Mouse (Mus musculus) forebrain, embryonic 14.5 days (tissue): ENCODE measurements around the gene Slc18a2. TPM values are rescaled to one million over a fixed set of nuclear protein-coding genes. Genes with fewer than 3 reads are reported as not detected.

ENCODE experiments used
- ATAC-seq: fragments of 200-750 bp; cut with Nextera tagmentation; 2 replicates; pipeline ENCODE4 v1.8.0; 2017; ENCODE audit warnings: mild to moderate bottlenecking, moderate library complexity
- DNase-seq: peaks from one replicate; pipeline ENCODE4 v3.0.0-alpha.2; 2015; ENCODE audit warnings: low spot score
- H3K27ac ChIP-seq: fragments of 300-500 bp; sonication (generic); 2 replicates; pipeline ENCODE4 v1.5.1; 2014; ENCODE audit warnings: low read depth, mild to moderate bottlenecking, control low read depth, low read length, moderate library complexity
- H3K27me3 ChIP-seq: fragments of 300-500 bp; sonication (generic); replicated peaks from 2 replicates; pipeline ENCODE4 v1.6.1; 2014; ENCODE audit warnings: low read length, control low read depth, mixed read lengths; ENCODE audit not compliant: control insufficient read depth, insufficient read depth
- H3K36me3 ChIP-seq: fragments of 300-500 bp; sonication (generic); 2 replicates; pipeline ENCODE4 v1.6.1; 2014; ENCODE audit warnings: low read length, control low read depth; ENCODE audit not compliant: control insufficient read depth, insufficient read depth
- H3K4me1 ChIP-seq: fragments of 300-500 bp; sonication (generic); 2 replicates; pipeline ENCODE4 v1.6.1; 2014; ENCODE audit warnings: antibody characterized with exemption, low read length, control low read depth; ENCODE audit not compliant: control insufficient read depth, insufficient read depth
- H3K4me2 ChIP-seq: fragments of 300-500 bp; sonication (generic); 2 replicates; pipeline ENCODE4 v1.6.1; 2014; ENCODE audit warnings: mild to moderate bottlenecking, control low read depth, low read length
- H3K4me3 ChIP-seq: fragments of 300-500 bp; sonication (generic); 2 replicates; pipeline ENCODE4 v1.5.1; 2014; ENCODE audit warnings: low read depth, low read length, control low read depth
- H3K9ac ChIP-seq: fragments of 300-500 bp; sonication (generic); 2 replicates; pipeline ENCODE4 v1.6.1; 2014; ENCODE audit warnings: mild to moderate bottlenecking, low read length, control low read depth, moderate library complexity
- H3K9me3 ChIP-seq: fragments of 300-500 bp; sonication (generic); replicated peaks from 2 replicates; pipeline ENCODE4 v1.6.1; 2016; ENCODE audit warnings: low read length, control low read depth, mixed read lengths; ENCODE audit not compliant: control insufficient read depth
- WGBS: fragments of 180-500 bp; shearing (Covaris S2); extraction: QIAGEN DNeasy Blood & Tissue Kit; methylation state at CpG from one replicate; pipeline ENCODE4 v1.1.7; 2014; 5-methylcytosine and 5-hydroxymethylcytosine counted together
- polyA plus RNA-seq: library from polyadenylated mRNA; unstranded; fragments of >200 nt; fragmentation: Nextera tagmentation; extraction: Ambion mirVana; gene quantifications from 2 replicates; pipeline ENCODE4 v1.2.1, GENCODE M21; 2014

The Slc18a2 gene
- polyA plus RNA-seq, 1 experiment from 2014 or later: 25.8 TPM

DNA sequence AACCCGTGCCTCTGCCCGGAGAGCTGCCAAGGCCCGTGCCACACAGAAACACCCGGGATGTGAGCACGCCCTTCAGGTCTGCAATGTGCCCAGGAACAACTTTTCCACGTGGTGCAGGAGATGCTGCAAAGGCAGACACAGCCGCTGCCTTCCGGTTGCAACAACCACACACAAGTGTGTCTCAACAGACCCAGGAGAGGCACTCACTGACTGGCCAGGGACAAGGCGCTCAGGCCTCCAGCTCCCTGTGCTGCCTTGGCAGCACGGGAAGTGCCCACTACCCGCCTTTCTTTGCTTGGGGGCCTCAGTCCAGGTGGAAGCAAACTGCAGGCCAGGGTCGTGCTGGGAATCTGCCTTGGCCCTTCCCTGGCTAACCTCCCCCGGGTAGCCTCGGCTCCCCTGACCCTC lies 83.6 kb downstream of the Slc18a2 start:
- DNase-seq (peak; percentile 25), ATAC-seq (no peak)
- H3K9ac ChIP-seq: peak overlapping the region; percentile 93
- peaks cover 27% of the 10 kb centered on the region for H3K4me1 ChIP-seq
- H3K9me3 ChIP-seq: no peaks in the 10 kb centered on the region
- H3K27ac ChIP-seq: no peak overlapping the region
- peak overlapping the region; percentile 98 for H3K4me2 ChIP-seq
- no peaks in the 10 kb centered on the region for H3K27me3 ChIP-seq
- under 1% methylated on average over 14 of the region's 14 CpGs for WGBS
- H3K36me3 ChIP-seq: no peaks in the 10 kb centered on the region
- H3K4me3 ChIP-seq: peak overlapping the region; percentile 92

DNA sequence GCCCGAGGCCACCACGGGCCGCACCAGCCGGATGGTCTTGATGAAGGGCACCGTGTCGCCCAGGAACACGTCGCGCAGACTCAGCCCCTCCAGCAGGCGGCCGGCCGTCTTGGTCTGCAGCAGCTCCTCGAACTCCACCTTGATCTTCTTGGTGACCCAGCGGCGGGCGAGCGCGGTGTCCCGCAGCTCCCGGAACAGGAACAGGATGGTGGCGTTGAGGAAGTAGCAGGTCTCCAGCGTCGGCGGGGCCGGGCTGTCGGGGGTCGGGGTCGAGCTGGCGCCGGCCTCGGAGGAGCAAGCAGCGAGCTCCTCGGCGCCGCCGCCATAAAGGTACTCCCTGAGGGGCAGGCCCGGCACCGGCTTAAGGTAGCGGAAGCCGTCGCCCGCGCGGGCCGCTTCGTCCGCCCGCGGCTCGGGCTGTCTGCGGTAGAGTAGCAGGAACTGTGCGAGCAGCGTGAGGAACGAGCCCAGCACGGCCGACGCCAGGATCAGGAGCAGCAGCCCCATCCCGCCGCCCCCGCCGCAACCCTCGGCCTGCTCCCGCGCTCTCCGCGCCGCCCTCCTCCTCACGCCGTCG lies 84.5 kb downstream of the Slc18a2 start:
- DNase-seq: no peak
- peak overlapping the region; percentile 92 for H3K27ac ChIP-seq
- peaks cover 27% of the 10 kb centered on the region for H3K4me1 ChIP-seq
- H3K9ac ChIP-seq: peak overlapping the region; percentile 93
- no peaks in the 10 kb centered on the region for H3K36me3 ChIP-seq
- peak overlapping the region; percentile 92 for H3K4me3 ChIP-seq
- H3K4me2 ChIP-seq: peak overlapping the region; percentile 98
- WGBS: under 1% methylated on average over 62 of the region's 70 CpGs
- ATAC-seq: peak; percentile 67
- H3K9me3 ChIP-seq: no peaks in the 10 kb centered on the region
- no peaks in the 10 kb centered on the region for H3K27me3 ChIP-seq

Other genes starting within 250 kb of the Slc18a2 start
- gene Shtn1, start 184.8 kb upstream of the Slc18a2 start, polyA plus RNA-seq: 48.3 and 61.8 TPM in 2 replicates
- 1.3 and 1.7 TPM in 2 replicates for gene Vax1, start 90.8 kb upstream of the Slc18a2 start, polyA plus RNA-seq
- not detected in 2 replicates for gene Kcnk18, start 41.7 kb upstream of the Slc18a2 start, polyA plus RNA-seq
- 9.8 and 28.2 TPM in 2 replicates for gene Rps12-ps3, start 61.4 kb downstream of the Slc18a2 start, polyA plus RNA-seq
- gene Pdzd8, start 84.9 kb downstream of the Slc18a2 start, polyA plus RNA-seq: 11.2 and 12.3 TPM in 2 replicates
- gene Emx2, start 197.5 kb downstream of the Slc18a2 start, polyA plus RNA-seq: 9.3 and 9.4 TPM in 2 replicates